ENCODE assay signal across 9 mouse cellular contexts in the genomic region with DNA sequence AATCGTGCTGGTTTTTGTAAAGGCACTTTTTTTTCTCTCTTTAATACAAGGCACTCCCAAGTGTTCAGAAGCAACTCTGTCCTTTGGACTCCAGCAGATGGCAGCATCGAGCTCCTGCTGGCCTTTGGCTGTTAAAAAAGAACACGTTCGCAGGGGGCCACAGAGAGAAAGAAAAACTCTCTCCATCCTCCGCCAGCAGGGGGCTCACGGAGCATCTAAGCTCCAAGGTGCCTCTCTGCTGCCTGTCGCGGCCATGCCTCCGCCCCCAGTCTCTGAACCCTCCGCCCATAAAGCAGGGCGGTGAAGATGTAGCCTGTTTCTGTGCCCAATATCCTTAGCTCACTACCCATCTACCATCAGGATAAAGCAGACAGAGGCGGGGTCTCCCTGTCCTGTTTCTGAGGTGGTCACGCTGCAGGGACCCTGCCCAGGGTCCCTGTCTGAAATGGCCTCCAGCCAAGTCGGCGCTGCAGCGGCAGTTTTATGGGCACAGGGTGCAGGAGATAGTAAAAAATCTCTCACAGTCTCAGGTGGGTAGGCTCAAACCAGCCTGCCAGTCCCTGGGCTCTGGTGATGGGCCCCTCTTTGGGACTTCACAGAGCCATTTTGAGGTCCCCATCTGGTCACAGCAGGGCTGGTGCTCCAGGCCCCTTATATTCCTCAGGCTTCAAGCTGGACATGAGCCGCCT.
DNase-seq lines count a peak whose midpoint lies in the region; ATAC-seq and TF ChIP-seq lines count a peak whose summit lies in the region.
"Had no signal": no experiment of that assay in that cellular context is flagged by ENCODE, and none has a peak within 500 bp of the region (broad histone marks: within the 10 kb centered on the region; RNA-seq: fewer than 3 reads in every experiment).

No protein-coding gene starts in this region.

- peak overlapping the region; percentile 52 for H3K4me2 ChIP-seq in forebrain, postnatal 0 days (ENCODE audit: low read depth)
- H3K4me2 ChIP-seq: liver, embryonic 15.5 days had no signal

- intact Hi-C loops in heart, postnatal 36 days (cut with DNase I): loop anchor here (1.0 to 5.0 kb wide), 2 partner anchors 247 to 318 kb away; no protein-coding TSS in a partner anchor

- WGBS in forebrain, postnatal 0 days: 21% methylated on average over 17 of the region's 17 CpGs

- no peaks in the 10 kb centered on the region for H3K36me3 ChIP-seq in forebrain, postnatal 0 days (ENCODE audit: insufficient read depth)
- H3K36me3 ChIP-seq: liver, embryonic 15.5 days had no signal

- DNase-seq in ES-CJ7 (ENCODE audit: low read depth, low spot score): peak; percentile 98
- peak; percentile 83 to 87 for DNase-seq in cerebellum, adult 18-20 months
- DNase-seq in forebrain, postnatal 0 days: peak; percentile 99
- DNase-seq in heart, postnatal 36 days: peak; percentile 86 to 90
- DNase-seq in layer of hippocampus, adult 11-12 months (ENCODE audit: low spot score): peak; percentile 95
- peak; percentile 80 to 85 for DNase-seq in lung, adult 18-20 months
- DNase-seq in testis, postnatal 10 days (ENCODE audit: low spot score): peak; percentile 98

- H3K27me3 ChIP-seq in forebrain, postnatal 0 days (ENCODE audit: insufficient read depth, low read length): no peaks in the 10 kb centered on the region
- H3K27me3 ChIP-seq: liver, embryonic 15.5 days had no signal

- H3K4me1 ChIP-seq in forebrain, postnatal 0 days (ENCODE audit: insufficient read depth): no peaks in the 10 kb centered on the region
- H3K4me1 ChIP-seq: liver, embryonic 15.5 days had no signal

- peak overlapping the region; percentile 19; the same call in 1 of the 2 replicates for H3K9ac ChIP-seq in forebrain, postnatal 0 days
- H3K9ac ChIP-seq: liver, embryonic 15.5 days had no signal

- H3K27ac ChIP-seq in forebrain, postnatal 0 days (ENCODE audit: low read depth, low read length): no peak overlapping the region
- H3K27ac ChIP-seq: liver, embryonic 15.5 days had no signal

- ATAC-seq in forebrain, postnatal 0 days: peak; percentile 95
- peak; percentile 54 for ATAC-seq in neutrophil, adult 5-6 weeks (ENCODE audit: extremely low read depth, insufficient number of reproducible peaks, low FRiP score, poor library complexity, severe bottlenecking)

- H3K9me3 ChIP-seq in forebrain, postnatal 0 days (ENCODE audit: low read length): no peaks in the 10 kb centered on the region
- H3K9me3 ChIP-seq: liver, embryonic 15.5 days had no signal

- peak; percentile 98 for TF ChIP-seq CTCF in forebrain, postnatal 0 days (IDR thresholded peaks at IDR 0.05; ENCODE audit: low read depth)

- peak overlapping the region; percentile 24 for H3K4me3 ChIP-seq in forebrain, postnatal 0 days (ENCODE audit: low read depth, low read length)
- H3K4me3 ChIP-seq: liver, embryonic 15.5 days had no signal
